Mouse (Mus musculus) ES-E14 (cell line): ENCODE measurements at regions not wholly inside any gene's neighbourhood (a gene's known extent, or its start where the extent isn't known, plus 50 kb on each side); places are given as distances from the start of the nearest gene placed in this dataset.

Experiments used
- DNase-seq: peaks from one replicate; pipeline ENCODE4 v3.0.0-alpha.2; 2013; ENCODE audit warnings: low read depth, low spot score
- H3K27ac ChIP-seq: 2 replicates; pipeline ENCODE4 v1.5.1; 2012; ENCODE audit warnings: low read depth, mild to moderate bottlenecking, low read length, moderate library complexity, mixed read lengths; ENCODE audit not compliant: poor library complexity, insufficient read depth, severe bottlenecking
- H3K36me3 ChIP-seq: 2 replicates; pipeline ENCODE4 v1.6.1; 2012; ENCODE audit warnings: mild to moderate bottlenecking, low read length, moderate library complexity, mixed read lengths; ENCODE audit not compliant: control insufficient read depth, poor library complexity, insufficient read depth, severe bottlenecking
- H3K4me1 ChIP-seq, 2 experiments: fragments of 150-350 bp in 1 of 2; sonication (generic) in 1 of 2; 2 replicates each; pipeline ENCODE4 v1.6.1; 2012; ENCODE audit warnings: low read length in 2 of 2, mild to moderate bottlenecking in 1 of 2, mixed read lengths in 1 of 2; ENCODE audit not compliant: control insufficient read depth in 2 of 2, insufficient read depth in 2 of 2, poor library complexity in 1 of 2
- H3K4me3 ChIP-seq, 2 experiments: fragments of 150-350 bp in 1 of 2; sonication (generic) in 1 of 2; 2 replicates each; pipeline ENCODE4 v1.5.1; 2012; ENCODE audit warnings: low read length in 2 of 2, low read depth in 1 of 2, mild to moderate bottlenecking in 1 of 2, mixed read lengths in 1 of 2; ENCODE audit not compliant: insufficient read depth in 1 of 2, poor library complexity in 1 of 2, severe bottlenecking in 1 of 2
- H3K9ac ChIP-seq: 2 replicates; pipeline ENCODE4 v1.6.1; 2012; ENCODE audit warnings: low read depth, mild to moderate bottlenecking, low read length, mixed read lengths; ENCODE audit not compliant: poor library complexity, insufficient read depth, severe bottlenecking
- H3K9me3 ChIP-seq: fragments of 150-350 bp; sonication (generic); 2 replicates; pipeline ENCODE4 v1.6.1; 2012; ENCODE audit warnings: low read depth, mild to moderate bottlenecking, low read length; ENCODE audit not compliant: control insufficient read depth, insufficient read depth
- CHD2 ChIP-seq: IDR thresholded peaks from 2 replicates; pipeline ENCODE4 v1.6.1; 2014; ENCODE audit warnings: mild to moderate bottlenecking, low read depth, low read length, inconsistent platforms
- HCFC1 ChIP-seq: IDR thresholded peaks from 2 replicates; pipeline ENCODE4 v1.6.1; 2012; ENCODE audit warnings: low read length, inconsistent platforms, borderline replicate concordance; ENCODE audit not compliant: insufficient read depth
- MAFK ChIP-seq: IDR thresholded peaks from 2 replicates; pipeline ENCODE4 v1.6.1; 2014; ENCODE audit warnings: mild to moderate bottlenecking, low read depth, low read length, inconsistent platforms; ENCODE audit not compliant: insufficient read depth
- ZC3H11A ChIP-seq: IDR thresholded peaks from 2 replicates; pipeline ENCODE4 v1.6.1; 2012; ENCODE audit warnings: low read depth, mild to moderate bottlenecking, inconsistent platforms, low read length, borderline replicate concordance
- ZNF384 ChIP-seq: IDR thresholded peaks from 2 replicates; pipeline ENCODE4 v1.6.1; 2012; ENCODE audit warnings: low read depth, low read length, inconsistent platforms
- in situ Hi-C, 2 experiments: fragments of 600-800 bp; cut with MboI; formaldehyde crosslinking; loops; one replicate each; pipeline ENCODE4 v1.15.1; 2025; ENCODE audit warnings: low sequenced_read_pairs in 2 of 2, inconsistent platforms in 1 of 2; ENCODE audit not compliant: unreplicated experiment in 2 of 2

DNA sequence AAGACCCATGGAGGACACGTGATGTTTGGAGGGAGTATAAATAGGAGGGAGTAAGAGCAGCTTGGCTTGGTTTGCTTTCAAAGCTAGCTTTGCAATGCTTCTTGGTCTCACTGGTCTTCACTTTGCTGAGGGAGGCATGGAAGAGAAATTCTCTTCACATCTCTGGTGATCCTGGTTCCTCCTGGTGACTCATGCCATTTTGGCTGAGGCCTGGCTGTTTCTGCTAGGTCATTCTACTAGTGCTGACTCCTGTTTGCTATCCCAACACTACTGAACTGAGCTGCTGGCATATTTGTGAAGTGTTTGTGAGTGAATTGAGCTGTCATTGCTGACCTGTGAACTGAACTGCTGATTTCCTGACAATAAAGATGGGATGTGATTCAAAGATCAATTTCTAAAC is 288.3 kb upstream of the Mctp2 start:
- H3K36me3 ChIP-seq: no peaks in the 10 kb centered on the region
- in situ Hi-C loops: no loop called here
- no peaks in the 10 kb centered on the region for H3K9me3 ChIP-seq
- no peak overlapping the region for H3K9ac ChIP-seq
- H3K27ac ChIP-seq: no peak overlapping the region
- TF ChIP-seq ZNF384 (no peak), CHD2 (no peak), ZC3H11A (no peak), HCFC1 (no peak)
- H3K4me3 ChIP-seq: no peak overlapping the region
- DNase-seq: no peak
- H3K4me1 ChIP-seq: no peaks in the 10 kb centered on the region

DNA sequence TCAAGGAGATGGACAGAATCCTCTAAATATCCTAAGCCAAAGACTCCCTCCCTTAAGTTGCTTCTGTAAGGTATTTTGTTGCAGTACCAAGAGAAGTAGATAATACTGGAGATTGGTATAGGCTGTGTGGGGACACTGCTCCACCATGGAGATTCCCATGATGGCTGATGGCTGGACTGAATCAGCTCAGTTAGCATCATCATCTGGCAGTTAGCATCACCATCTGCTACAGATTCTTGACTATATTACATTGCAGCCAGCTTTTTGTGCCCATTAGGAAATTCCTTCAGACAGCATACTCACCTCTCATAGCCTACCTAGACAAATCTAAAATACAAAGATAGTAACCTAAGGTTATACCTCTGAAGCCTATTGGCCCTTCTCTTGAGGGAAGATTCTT is 290.6 kb upstream of the Mctp2 start:
- TF ChIP-seq ZNF384: no peak
- no peak for TF ChIP-seq CHD2
- TF ChIP-seq HCFC1: no peak
- no peak for TF ChIP-seq MAFK
- TF ChIP-seq ZC3H11A: no peak
- in situ Hi-C loops: no loop called here
- H3K4me1 ChIP-seq: no peaks in the 10 kb centered on the region
- H3K9me3 ChIP-seq: no peaks in the 10 kb centered on the region
- H3K36me3 ChIP-seq: no peaks in the 10 kb centered on the region
- no peak overlapping the region for H3K27ac ChIP-seq
- H3K4me3 ChIP-seq: no peak overlapping the region
- H3K9ac ChIP-seq: no peak overlapping the region
- DNase-seq: no peak

DNA sequence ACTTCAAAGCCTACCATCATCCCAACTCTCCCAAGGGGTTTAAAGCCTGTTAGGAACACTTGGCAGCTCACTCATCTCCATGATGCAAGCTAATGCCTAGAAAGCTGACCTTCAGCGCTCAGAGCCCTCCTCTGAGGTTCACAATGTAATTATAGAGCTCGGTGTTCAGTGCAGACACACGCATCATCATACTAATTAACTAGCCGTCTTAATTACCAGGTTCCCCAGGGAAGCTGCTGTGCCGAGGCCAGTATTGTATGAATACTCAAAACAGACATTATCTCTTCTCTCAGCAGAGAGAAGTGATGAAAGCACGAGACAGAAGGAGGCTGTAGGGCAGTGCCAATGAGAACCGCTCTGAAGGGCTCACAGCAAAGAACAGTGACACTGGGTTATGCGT is 295.5 kb upstream of the Mctp2 start:
- Histone ChIP-seq H3K4me1 (no peaks in the 10 kb centered on the region), H3K4me3 (no peak overlapping the region), H3K36me3 (no peaks in the 10 kb centered on the region), H3K9me3 (no peaks in the 10 kb centered on the region), H3K9ac (no peak overlapping the region), H3K27ac (no peak overlapping the region)
- no peak for DNase-seq
- TF ChIP-seq MAFK (no peak), ZC3H11A (no peak), CHD2 (no peak), HCFC1 (no peak), ZNF384 (no peak)
- in situ Hi-C loops: no loop called here

DNA sequence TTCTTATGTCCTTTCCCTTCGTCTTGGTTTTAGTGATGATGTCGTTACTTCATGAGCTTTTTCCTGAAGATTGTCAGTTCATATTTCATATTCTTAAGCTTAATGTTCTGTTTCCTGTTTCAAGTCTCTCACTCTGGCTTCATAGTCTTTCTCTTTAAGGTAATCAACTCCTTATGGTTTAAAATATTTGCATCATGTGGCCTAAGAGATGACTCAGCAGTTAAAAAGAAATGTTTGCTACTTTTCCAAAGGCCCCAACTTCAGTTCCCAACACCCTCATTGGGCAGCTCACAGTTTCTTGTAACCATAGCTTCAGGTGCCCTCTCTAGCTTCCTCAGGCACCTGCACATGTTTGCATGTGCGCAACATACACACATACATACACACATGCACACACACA is 303.4 kb upstream of the Mctp2 start:
- Histone ChIP-seq H3K4me1 (no peaks in the 10 kb centered on the region), H3K4me3 (no peak overlapping the region), H3K9ac (no peak overlapping the region), H3K27ac (no peak overlapping the region), H3K9me3 (no peaks in the 10 kb centered on the region), H3K36me3 (no peaks in the 10 kb centered on the region)
- no peak for DNase-seq
- in situ Hi-C loops: no loop called here
- no peak for TF ChIP-seq ZC3H11A
- no peak for TF ChIP-seq CHD2
- TF ChIP-seq HCFC1: no peak
- no peak for TF ChIP-seq ZNF384
- no peak for TF ChIP-seq MAFK

DNA sequence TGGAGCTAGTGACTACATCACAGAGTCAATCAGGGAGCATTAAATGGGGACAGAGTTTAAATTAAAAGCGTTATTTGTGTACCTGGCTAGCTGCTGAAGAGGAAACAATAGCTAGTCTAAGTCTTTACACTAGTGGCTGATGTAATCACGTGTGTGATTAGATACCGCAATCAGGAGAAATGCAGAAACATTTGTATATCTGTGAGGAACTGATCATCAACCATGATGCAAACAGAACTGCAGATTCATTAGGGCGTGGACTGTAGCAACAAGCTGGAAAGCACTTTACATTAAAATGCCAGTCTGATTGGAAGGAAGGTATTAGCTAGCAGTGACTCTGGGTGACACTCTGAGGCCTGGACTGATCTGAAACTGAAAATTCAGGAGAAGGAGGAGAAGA is 308.8 kb upstream of the Mctp2 start:
- Histone ChIP-seq H3K36me3 (no peaks in the 10 kb centered on the region), H3K4me1 (no peaks in the 10 kb centered on the region), H3K9me3 (no peaks in the 10 kb centered on the region), H3K9ac (no peak overlapping the region), H3K4me3 (no peak overlapping the region), H3K27ac (no peak overlapping the region)
- TF ChIP-seq MAFK: no peak
- TF ChIP-seq HCFC1: no peak
- TF ChIP-seq ZC3H11A: no peak
- no peak for TF ChIP-seq ZNF384
- TF ChIP-seq CHD2: no peak
- in situ Hi-C loops: no loop called here
- peak; percentile 3 for DNase-seq
